Mouse (Mus musculus) cerebellum, adult 2 months (tissue): Measurements from ENCODE around the gene Kdf1. TPM values are rescaled to one million over a fixed set of nuclear protein-coding genes. Genes with fewer than 3 reads are reported as not detected.

Experiments
- DNase-seq, 2 experiments: peaks; one replicate each; pipeline ENCODE4 v3.0.0; 2021
- H3K27ac ChIP-seq: fragments of 200-500 bp; 2 replicates; pipeline ENCODE4 v1.5.1; 2012; ENCODE audit warnings: low read length, control low read depth, inconsistent platforms; ENCODE audit not compliant: insufficient read depth
- H3K27me3 ChIP-seq: fragments of 200-500 bp; 2 replicates; pipeline ENCODE4 v1.6.1; 2012; ENCODE audit warnings: inconsistent platforms, mild to moderate bottlenecking, low read length, moderate library complexity; ENCODE audit not compliant: control insufficient read depth, insufficient read depth
- H3K4me1 ChIP-seq: fragments of 200-500 bp; 2 replicates; pipeline ENCODE4 v1.6.1; 2011; ENCODE audit warnings: low read length; ENCODE audit not compliant: control insufficient read depth, insufficient read depth
- H3K4me3 ChIP-seq: fragments of 200-500 bp; replicated peaks from 2 replicates; pipeline ENCODE3; 2011; ENCODE audit warnings: mild to moderate bottlenecking, low read depth, low read length, control low read depth; ENCODE audit not compliant: insufficient read depth
- CTCF ChIP-seq: fragments of 200-500 bp; IDR thresholded peaks from 2 replicates; pipeline ENCODE4 v1.5.1; 2011; ENCODE audit warnings: low read depth, mild to moderate bottlenecking, control low read depth, low read length, moderate library complexity, borderline replicate concordance; ENCODE audit not compliant: insufficient read depth
- POLR2A ChIP-seq: fragments of 200-500 bp; IDR thresholded peaks from 2 replicates; pipeline ENCODE4 v1.6.1; 2011; ENCODE audit warnings: low read length, control low read depth, borderline replicate concordance; ENCODE audit not compliant: insufficient read depth
- WGBS: fragments of 180-500 bp; shearing (Covaris S2); methylation state at CpG from one replicate; pipeline ENCODE4 v1.1.7; 2018; 5-methylcytosine and 5-hydroxymethylcytosine counted together
- polyA plus RNA-seq: library from polyadenylated mRNA; depleted of rRNA; stranded (reverse); fragments of >200 nt; gene quantifications from 2 replicates; pipeline ENCODE4 v1.2.3, GENCODE M21; 2012

Kdf1 gene
- polyA plus RNA-seq, 1 experiment: not detected

- H3K4me3 ChIP-seq: peak within 1 kb of the TSS; percentile 15
- peaks cover 3% of the 10 kb centered on the region for H3K4me1 ChIP-seq
- H3K27ac ChIP-seq: peak within 1 kb of the TSS; percentile 34; the same call in 1 of the 2 replicates
- TF ChIP-seq POLR2A (no peak), CTCF (no peak)
- H3K27me3 ChIP-seq: no peaks in the 10 kb centered on the region
- 52% methylated on average over 10 of the region's 10 CpGs for WGBS
- no peak for DNase-seq
These were observed 34.1 kb downstream of the Kdf1 start, which contains the start of gene Nr0b2 for GRCm38 (mm10) chr4:133552768-133553447. Gene Nr0b2 (plus strand): TSS chr4:133553376.

DNA sequence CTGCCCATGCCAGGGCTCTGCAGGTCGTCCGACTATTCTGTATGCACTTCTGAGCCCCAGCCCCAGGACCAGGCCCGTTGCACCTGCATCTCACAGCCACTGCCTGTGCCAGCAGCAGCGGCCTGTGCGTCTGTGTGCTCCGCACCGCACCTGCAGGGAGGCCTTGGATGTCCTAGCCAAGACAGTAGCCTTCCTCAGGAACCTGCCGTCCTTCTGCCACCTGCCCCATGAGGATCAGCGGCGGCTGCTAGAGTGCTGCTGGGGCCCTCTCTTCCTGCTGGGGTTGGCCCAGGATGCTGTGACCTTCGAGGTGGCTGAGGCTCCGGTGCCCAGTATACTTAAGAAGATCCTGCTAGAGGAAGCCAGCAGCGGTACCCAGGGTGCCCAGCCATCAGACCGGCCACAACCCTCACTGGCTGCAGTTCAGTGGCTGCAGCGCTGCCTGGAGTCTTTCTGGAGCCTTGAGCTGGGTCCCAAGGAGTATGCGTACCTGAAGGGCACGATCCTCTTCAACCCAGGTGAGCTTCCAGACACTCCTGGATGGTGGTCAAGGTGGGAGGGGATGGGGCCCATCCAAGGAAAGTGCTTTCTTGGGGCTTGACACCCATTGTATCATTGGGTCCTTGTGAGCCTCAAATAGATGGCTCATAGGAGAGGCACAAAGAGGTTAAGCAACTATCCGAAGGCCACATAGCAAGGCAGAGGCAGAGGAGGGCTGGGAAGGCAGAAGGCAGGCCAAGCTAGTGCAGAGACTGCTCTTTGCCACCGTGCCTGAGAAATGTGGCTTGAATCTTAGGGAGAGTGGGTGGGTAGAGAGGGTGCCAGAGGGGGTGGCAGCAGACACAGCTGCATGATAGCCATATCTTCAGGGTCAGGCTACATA lies 34.9 kb downstream of the Kdf1 start:
- TF ChIP-seq CTCF: no peak
- TF ChIP-seq POLR2A: no peak
- Histone ChIP-seq H3K27ac (peak overlapping the region; percentile 34; the same call in 1 of the 2 replicates), H3K4me1 (peaks cover 3% of the 10 kb centered on the region), H3K27me3 (no peaks in the 10 kb centered on the region), H3K4me3 (peak overlapping the region; percentile 15)
- peak; percentile 36 to 44 for DNase-seq
- 39% methylated on average over 19 of the region's 19 CpGs for WGBS

DNA sequence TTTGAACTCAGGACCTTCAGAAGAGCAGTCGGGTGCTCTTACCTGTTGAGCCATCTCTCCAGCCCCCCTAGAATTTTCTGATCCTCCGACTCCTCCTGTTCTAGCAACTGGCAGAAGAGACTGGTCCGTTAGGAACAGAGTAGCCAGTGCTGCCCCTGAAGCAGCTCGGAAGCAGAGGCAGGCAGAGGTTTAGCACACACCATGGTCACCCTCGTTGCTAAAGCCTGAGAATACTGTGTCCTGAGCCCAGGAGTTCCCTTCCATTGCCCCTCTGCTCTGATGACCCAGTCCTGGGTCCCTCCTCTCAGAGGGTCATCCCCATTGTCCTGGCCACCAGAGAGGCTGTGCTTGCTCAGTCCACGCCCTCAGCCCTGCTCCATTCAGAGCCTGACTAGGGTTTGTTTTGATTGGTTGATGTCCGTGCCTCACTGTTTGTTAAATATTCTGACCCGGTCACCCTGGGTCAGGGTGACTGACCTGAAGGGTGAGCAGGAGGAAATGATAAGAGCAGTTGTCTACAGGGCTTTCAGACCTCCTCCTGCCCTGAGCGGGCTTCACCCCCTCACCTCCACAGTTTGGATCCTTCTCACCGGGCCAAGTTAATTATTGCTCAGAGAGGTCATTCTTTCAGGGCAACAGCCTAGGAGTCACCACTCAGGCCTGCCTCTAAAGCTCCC lies 38.4 kb downstream of the Kdf1 start:
- TF ChIP-seq CTCF (no peak), POLR2A (no peak)
- WGBS: 41% methylated on average over 10 of the region's 10 CpGs
- DNase-seq: no peak
- H3K27ac ChIP-seq: no peak overlapping the region
- H3K27me3 ChIP-seq: no peaks in the 10 kb centered on the region
- H3K4me1 ChIP-seq: peaks cover 3% of the 10 kb centered on the region
- H3K4me3 ChIP-seq: no peak overlapping the region

DNA sequence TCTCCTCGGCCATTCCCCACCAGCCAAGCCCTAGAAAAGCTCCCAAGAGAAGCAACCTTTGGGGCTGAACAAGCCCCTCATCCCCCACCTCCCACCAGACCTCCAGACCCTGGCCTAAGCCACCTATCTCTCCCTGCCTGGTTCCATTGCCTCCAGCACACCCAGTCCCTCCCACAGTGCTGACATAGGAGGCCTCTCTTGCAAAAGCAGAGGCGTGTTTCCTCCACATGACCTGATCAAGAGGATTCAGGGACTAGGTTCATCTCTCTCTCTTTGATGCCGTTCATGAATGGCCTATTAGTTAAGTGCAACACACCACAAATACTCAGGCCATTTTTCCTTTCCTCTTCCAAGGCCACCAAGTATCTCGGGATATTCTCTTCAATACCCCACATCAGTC lies 41.1 kb downstream of the Kdf1 start:
- WGBS: 69% methylated on average over 4 of the region's 4 CpGs
- Histone ChIP-seq H3K4me1 (peaks cover 11% of the 10 kb centered on the region; the same call in 1 of the 2 replicates), H3K4me3 (no peak overlapping the region), H3K27ac (no peak overlapping the region), H3K27me3 (no peaks in the 10 kb centered on the region)
- TF ChIP-seq CTCF: no peak
- TF ChIP-seq POLR2A: no peak
- no peak for DNase-seq

DNA sequence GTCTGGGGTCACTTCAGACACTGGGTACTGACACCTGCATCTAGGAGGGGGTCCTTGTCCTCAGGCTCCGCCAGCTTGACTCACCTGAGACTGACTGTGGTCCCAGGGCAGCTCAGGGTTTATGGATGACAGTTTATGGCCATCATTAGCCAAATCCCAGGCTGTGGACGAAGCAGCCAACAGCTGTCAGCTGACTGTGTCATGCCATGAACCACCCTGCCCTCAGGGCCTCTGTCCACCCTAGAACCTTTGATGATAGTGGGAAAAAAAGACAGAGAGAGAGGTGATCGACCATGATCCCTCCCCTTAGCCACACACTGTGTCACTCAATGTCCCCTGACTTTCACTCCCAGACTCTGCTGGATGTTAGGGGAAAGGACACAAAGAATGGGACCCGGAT lies 42.9 kb downstream of the Kdf1 start:
- TF ChIP-seq CTCF: no peak
- no peak for TF ChIP-seq POLR2A
- DNase-seq: no peak
- H3K4me1 ChIP-seq: peaks cover 11% of the 10 kb centered on the region; the same call in 1 of the 2 replicates
- WGBS: 78% methylated on average over 4 of the region's 4 CpGs
- H3K4me3 ChIP-seq: no peak overlapping the region
- H3K27ac ChIP-seq: no peak overlapping the region
- H3K27me3 ChIP-seq: no peaks in the 10 kb centered on the region

GRCm38 (mm10) chr4:133563123-133563571 lies 44.4 kb downstream of the Kdf1 start:
- Histone ChIP-seq H3K27ac (peak overlapping the region; percentile 94), H3K27me3 (no peaks in the 10 kb centered on the region), H3K4me1 (peaks cover 11% of the 10 kb centered on the region; the same call in 1 of the 2 replicates), H3K4me3 (peak overlapping the region; percentile 43)
- DNase-seq: peak; percentile 86 to 91
- TF ChIP-seq CTCF: no peak
- TF ChIP-seq POLR2A: peak; percentile 19; the same call in 1 of the 2 replicates
- WGBS: 2% methylated on average over 11 of the region's 11 CpGs

GRCm38 (mm10) chr4:133567251-133567650 lies 48.5 kb downstream of the Kdf1 start:
- no peak for DNase-seq
- H3K27ac ChIP-seq: no peak overlapping the region
- TF ChIP-seq POLR2A (no peak), CTCF (no peak)
- H3K4me3 ChIP-seq: no peak overlapping the region
- 33% methylated on average over 8 of the region's 8 CpGs for WGBS
- no peaks in the 10 kb centered on the region for H3K27me3 ChIP-seq
- peaks cover 11% of the 10 kb centered on the region; the same call in 1 of the 2 replicates for H3K4me1 ChIP-seq
